10 mouse cellular contexts compared by ENCODE assay signal in the genomic region with DNA sequence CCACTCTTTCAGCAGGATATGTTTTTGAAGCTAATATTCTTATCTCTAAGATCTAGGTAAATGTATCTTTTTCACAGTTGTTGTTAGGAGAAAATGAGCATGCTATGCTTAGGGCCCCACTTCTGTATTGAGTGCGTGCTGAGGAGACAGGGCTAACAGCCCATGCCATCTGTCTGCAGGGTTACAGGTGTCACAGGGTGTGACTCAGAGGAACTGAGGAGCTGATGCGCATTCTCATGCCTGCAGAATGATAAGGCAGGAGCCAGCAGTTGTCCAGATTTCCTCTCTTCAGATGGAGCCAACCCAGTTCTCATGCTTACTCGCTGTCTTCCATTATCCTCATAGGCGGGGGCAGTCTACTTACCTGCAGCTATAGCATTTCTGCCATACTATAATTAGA.
DNase-seq lines count a peak whose midpoint lies in the region.
"Had no signal": no experiment of that assay in that cellular context is flagged by ENCODE, and none has a peak within 500 bp of the region (broad histone marks: within the 10 kb centered on the region; RNA-seq: fewer than 3 reads in every experiment).

No protein-coding gene starts in this region.

- DNase-seq in cerebellum, adult 11-12 months: peak; percentile 56
- DNase-seq in cerebellum, postnatal 4 days (ENCODE audit: low spot score in 2 of 2): no peak
- DNase-seq in 416B (ENCODE audit: low read depth): peak; percentile 65
- DNase-seq in c-Kit-positive CD71-positive TER-119-negative erythroid progenitor cells, embryonic 14.5 days (ENCODE audit: low read depth): peak; percentile 20
- peak; percentile 49 for DNase-seq in induced T-regulatory cell, adult 2 months (ENCODE audit: low read depth)
- no peak for DNase-seq in embryo, embryonic 10.5 days (ENCODE audit: low spot score)
- no peak for DNase-seq in gastrocnemius, postnatal 25 days
- no peak for DNase-seq in adrenal gland, postnatal 25 days
- DNase-seq: heart, postnatal 36 days; midbrain, embryonic 14.5 days had no signal

Comparison
In these comparisons a context has a peak if more than half of its experiments do, and no peak if none do; other contexts are left out.
1. DNase-seq: peak in cerebellum, adult 11-12 months (single experiment), 416B (single experiment), c-Kit-positive CD71-positive TER-119-negative erythroid progenitor cells, embryonic 14.5 days (single experiment) and induced T-regulatory cell, adult 2 months (single experiment); none in cerebellum, postnatal 4 days (0 of 2), embryo, embryonic 10.5 days (single experiment), gastrocnemius, postnatal 25 days (single experiment) and adrenal gland, postnatal 25 days (single experiment).